Mouse (Mus musculus): ENCODE results near the gene Oas1d. TPM values are rescaled to one million over a fixed set of nuclear protein-coding genes. Genes with fewer than 3 reads are reported as not detected.
"Not testable (repeated sequence)": the region's sequence is repeated elsewhere in the genome, so short reads cannot be mapped to it uniquely, and the experiment has no call there.

Gene Oas1d
- polyA plus RNA-seq, 1 experiment from 2014 or later, result not detected

- H3K27me3 ChIP-seq (replicated peaks; ENCODE audit: low read depth, poor library complexity, severe bottlenecking), result no peaks in the 10 kb centered on the region
- DNase-seq (ENCODE audit: low spot score), result no peak
- no peak overlapping the region for H3K27ac ChIP-seq (replicated peaks)
- WGBS, result 56% methylated on average over 7 of the region's 7 CpGs
- no peaks in the 10 kb centered on the region for H3K9me3 ChIP-seq
- H3K36me3 ChIP-seq (replicated peaks), result no peaks in the 10 kb centered on the region
- peaks cover 3% of the 10 kb centered on the region; the same call in 1 of the 2 replicates for H3K4me1 ChIP-seq
- no peak overlapping the region for H3K4me3 ChIP-seq
These were observed 6.0 kb upstream of the Oas1d start for GRCm38 (mm10) chr5:120908196-120908920.

GRCm38 (mm10) chr5:120919156-120919935 is 5.0 kb downstream of the Oas1d start:
- not testable (repeated sequence) for H3K27ac ChIP-seq (replicated peaks); H3K4me1 ChIP-seq; H3K27me3 ChIP-seq (replicated peaks; ENCODE audit: low read depth, poor library complexity, severe bottlenecking); DNase-seq (ENCODE audit: low spot score); H3K4me3 ChIP-seq; H3K9me3 ChIP-seq; H3K36me3 ChIP-seq (replicated peaks)
- 68% methylated on average over 2 of the region's 2 CpGs for WGBS

- Histone ChIP-seq H3K4me1 (no peaks in the 10 kb centered on the region), H3K27me3 (replicated peaks; ENCODE audit: low read depth, poor library complexity, severe bottlenecking) (no peaks in the 10 kb centered on the region), H3K36me3 (replicated peaks) (no peaks in the 10 kb centered on the region), H3K9me3 (no peaks in the 10 kb centered on the region), H3K4me3 (no peak overlapping the region), H3K27ac (replicated peaks) (no peak overlapping the region)
- DNase-seq (ENCODE audit: low spot score), result no peak
- WGBS, result 78% methylated on average over 3 of the region's 3 CpGs
These were observed 6.0 kb downstream of the Oas1d start for GRCm38 (mm10) chr5:120920296-120920695.

- Histone ChIP-seq H3K36me3 (replicated peaks) (no peaks in the 10 kb centered on the region), H3K4me3 (no peak overlapping the region), H3K27ac (replicated peaks) (no peak overlapping the region), H3K9me3 (no peaks in the 10 kb centered on the region), H3K4me1 (no peaks in the 10 kb centered on the region), H3K27me3 (replicated peaks; ENCODE audit: low read depth, poor library complexity, severe bottlenecking) (no peaks in the 10 kb centered on the region)
- DNase-seq (ENCODE audit: low spot score), result no peak
- 85% methylated on average over 4 of the region's 4 CpGs for WGBS
These were observed 9.6 kb downstream of the Oas1d start for GRCm38 (mm10) chr5:120923969-120924368.

GRCm38 (mm10) chr5:120924520-120924919 is 10.2 kb downstream of the Oas1d start:
- H3K4me1 ChIP-seq; H3K9me3 ChIP-seq; H3K27me3 ChIP-seq (replicated peaks; ENCODE audit: low read depth, poor library complexity, severe bottlenecking); H3K4me3 ChIP-seq; H3K27ac ChIP-seq (replicated peaks); H3K36me3 ChIP-seq (replicated peaks); DNase-seq (ENCODE audit: low spot score): not testable (repeated sequence)
- 86% methylated on average over 4 of the region's 4 CpGs for WGBS

- DNase-seq (ENCODE audit: low spot score); H3K27me3 ChIP-seq (replicated peaks; ENCODE audit: low read depth, poor library complexity, severe bottlenecking); H3K36me3 ChIP-seq (replicated peaks); H3K4me3 ChIP-seq; H3K27ac ChIP-seq (replicated peaks); H3K4me1 ChIP-seq; H3K9me3 ChIP-seq: not testable (repeated sequence)
- 76% methylated on average over 2 of the region's 2 CpGs for WGBS
These were observed 12.0 kb downstream of the Oas1d start for GRCm38 (mm10) chr5:120926311-120926710.

- Histone ChIP-seq H3K36me3 (replicated peaks) (no peaks in the 10 kb centered on the region), H3K27ac (replicated peaks) (no peak overlapping the region), H3K27me3 (replicated peaks; ENCODE audit: low read depth, poor library complexity, severe bottlenecking) (no peaks in the 10 kb centered on the region), H3K4me3 (no peak overlapping the region), H3K4me1 (no peaks in the 10 kb centered on the region), H3K9me3 (no peaks in the 10 kb centered on the region)
- DNase-seq (ENCODE audit: low spot score), result no peak
- WGBS, result 4% methylated on average over 1 of the region's 1 CpGs
These were observed 12.7 kb downstream of the Oas1d start for GRCm38 (mm10) chr5:120927036-120927435.

- whole genome bisulfite sequencing, result 27% methylated on average over 5 of the region's 5 CpGs
- Histone ChIP-seq H3K27me3 (replicated peaks; ENCODE audit: low read depth, poor library complexity, severe bottlenecking) (no peaks in the 10 kb centered on the region), H3K27ac (replicated peaks) (no peak overlapping the region), H3K4me3 (no peak overlapping the region), H3K4me1 (0 out of 2 replicates have a peak, but pooled peaks cover 4% of the 10 kb centered on the region), H3K36me3 (replicated peaks) (no peaks in the 10 kb centered on the region), H3K9me3 (no peaks in the 10 kb centered on the region)
- DNase-seq (ENCODE audit: low spot score), result no peak
These were observed 19.6 kb downstream of the Oas1d start for GRCm38 (mm10) chr5:120933966-120934365.

- H3K27me3 ChIP-seq (replicated peaks; ENCODE audit: low read depth, poor library complexity, severe bottlenecking), result no peaks in the 10 kb centered on the region
- 77% methylated on average over 4 of the region's 4 CpGs for WGBS
- H3K4me3 ChIP-seq, result no peak overlapping the region
- H3K9me3 ChIP-seq, result no peaks in the 10 kb centered on the region
- H3K36me3 ChIP-seq (replicated peaks), result no peaks in the 10 kb centered on the region
- no peak overlapping the region for H3K27ac ChIP-seq (replicated peaks)
- DNase-seq (ENCODE audit: low spot score), result no peak
- H3K4me1 ChIP-seq, result 0 out of 2 replicates have a peak, but pooled peaks cover 4% of the 10 kb centered on the region
These were observed 23.5 kb downstream of the Oas1d start for GRCm38 (mm10) chr5:120937841-120938240.

- Histone ChIP-seq H3K4me1 (0 out of 2 replicates have a peak, but pooled peaks cover 4% of the 10 kb centered on the region), H3K4me3 (no peak overlapping the region), H3K27me3 (replicated peaks; ENCODE audit: low read depth, poor library complexity, severe bottlenecking) (no peaks in the 10 kb centered on the region), H3K27ac (replicated peaks) (no peak overlapping the region), H3K36me3 (replicated peaks) (no peaks in the 10 kb centered on the region), H3K9me3 (no peaks in the 10 kb centered on the region)
- WGBS, result 44% methylated on average over 8 of the region's 8 CpGs
- DNase-seq (ENCODE audit: low spot score), result no peak
These were observed 24.2 kb downstream of the Oas1d start for GRCm38 (mm10) chr5:120938586-120938985.

GRCm38 (mm10) chr5:120942076-120942475 is 27.7 kb downstream of the Oas1d start:
- 0 out of 2 replicates have a peak, but pooled peaks cover 4% of the 10 kb centered on the region for H3K4me1 ChIP-seq
- no peak for DNase-seq (ENCODE audit: low spot score)
- no peak overlapping the region for H3K27ac ChIP-seq (replicated peaks)
- H3K9me3 ChIP-seq, result no peaks in the 10 kb centered on the region
- no peak overlapping the region for H3K4me3 ChIP-seq
- no peaks in the 10 kb centered on the region for H3K27me3 ChIP-seq (replicated peaks; ENCODE audit: low read depth, poor library complexity, severe bottlenecking)
- 74% methylated on average over 10 of the region's 10 CpGs for WGBS
- H3K36me3 ChIP-seq (replicated peaks), result no peaks in the 10 kb centered on the region

GRCm38 (mm10) chr5:120952242-120952770 is 38.0 kb downstream of the Oas1d start:
- H3K27me3 ChIP-seq (replicated peaks; ENCODE audit: low read depth, poor library complexity, severe bottlenecking), result no peaks in the 10 kb centered on the region
- H3K36me3 ChIP-seq (replicated peaks), result no peaks in the 10 kb centered on the region
- 82% methylated on average over 10 of the region's 10 CpGs for WGBS
- H3K4me3 ChIP-seq, result no peak overlapping the region
- H3K4me1 ChIP-seq, result 0 out of 2 replicates have a peak, but pooled peaks cover 3% of the 10 kb centered on the region
- no peak overlapping the region for H3K27ac ChIP-seq (replicated peaks)
- H3K9me3 ChIP-seq, result no peaks in the 10 kb centered on the region
- no peak for DNase-seq (ENCODE audit: low spot score)
